Mouse (Mus musculus) midbrain, embryonic 12.5 days (tissue): ENCODE measurements at regions not wholly inside any gene's neighbourhood (a gene's known extent, or its start where the extent isn't known, plus 50 kb on each side); places are given as distances from the start of the nearest gene placed in this dataset.

Experiments
- ATAC-seq: fragments of 200-750 bp; cut with Nextera tagmentation; 2 replicates; pipeline ENCODE4 v1.8.0; 2017; ENCODE audit warnings: low read depth, moderate TSS enrichment, moderate library complexity; ENCODE audit not compliant: low FRiP score
- H3K27ac ChIP-seq: fragments of 300-500 bp; sonication (generic); replicated peaks from 2 replicates; pipeline ENCODE4 v1.5.1; 2016; ENCODE audit warnings: mild to moderate bottlenecking
- H3K27me3 ChIP-seq: fragments of 300-500 bp; sonication (generic); 2 replicates; pipeline ENCODE4 v1.6.1; 2016; ENCODE audit warnings: mild to moderate bottlenecking
- H3K36me3 ChIP-seq: fragments of 300-500 bp; sonication (generic); 2 replicates; pipeline ENCODE4 v1.6.1; 2016
- H3K4me1 ChIP-seq: fragments of 300-500 bp; sonication (generic); 2 replicates; pipeline ENCODE4 v1.6.1; 2016
- H3K4me2 ChIP-seq: fragments of 300-500 bp; sonication (generic); replicated peaks from 2 replicates; pipeline ENCODE4 v1.6.1; 2016; ENCODE audit warnings: mild to moderate bottlenecking, moderate library complexity
- H3K4me3 ChIP-seq: fragments of 300-500 bp; sonication (generic); 2 replicates; pipeline ENCODE4 v1.5.1; 2016; ENCODE audit warnings: mild to moderate bottlenecking
- H3K9ac ChIP-seq: fragments of 300-500 bp; sonication (generic); replicated peaks from 2 replicates; pipeline ENCODE4 v1.6.1; 2016; ENCODE audit warnings: mild to moderate bottlenecking, moderate library complexity
- H3K9me3 ChIP-seq: fragments of 300-500 bp; sonication (generic); 2 replicates; pipeline ENCODE4 v1.6.1; 2016; ENCODE audit warnings: mild to moderate bottlenecking
- WGBS: fragments of 180-500 bp; shearing (Covaris S2); methylation state at CpG from one replicate; pipeline ENCODE4 v1.1.7; 2016; 5-methylcytosine and 5-hydroxymethylcytosine counted together

GRCm38 (mm10) chr8:33115271-33116236 is 313.0 kb upstream of the 5930422O12Rik start:
- Histone ChIP-seq H3K27ac (no peak overlapping the region), H3K4me3 (no peak overlapping the region), H3K4me2 (no peak overlapping the region), H3K4me1 (no peaks in the 10 kb centered on the region), H3K9me3 (no peaks in the 10 kb centered on the region), H3K27me3 (no peaks in the 10 kb centered on the region), H3K36me3 (no peaks in the 10 kb centered on the region), H3K9ac (no peak overlapping the region)
- 80% methylated on average over 17 of the region's 17 CpGs for WGBS
- ATAC-seq, result peak; percentile 44; the same call in 1 of the 2 replicates

DNA sequence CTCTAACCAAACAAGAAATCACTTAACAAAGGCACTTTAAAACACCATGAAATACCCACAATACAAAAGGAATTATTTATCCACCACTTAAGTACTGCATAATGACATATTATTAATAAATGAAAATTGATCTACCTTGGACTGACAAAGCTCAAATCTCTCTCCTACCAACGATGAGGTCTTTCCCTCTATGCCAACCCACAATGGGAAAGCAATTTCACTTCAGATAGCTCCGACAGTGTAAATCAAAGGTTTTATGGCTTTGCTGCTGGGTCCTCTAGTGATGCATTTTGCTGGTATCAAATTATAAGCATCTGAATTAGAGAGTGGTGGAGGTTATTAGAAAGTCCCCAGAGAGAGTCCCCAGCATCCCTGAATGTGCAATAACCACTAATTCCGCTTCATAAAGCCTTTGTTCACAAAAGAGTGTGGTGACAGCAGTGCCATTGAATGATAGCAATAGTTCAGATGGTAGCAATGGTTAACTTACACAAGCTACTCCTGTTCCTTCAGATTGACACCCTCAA is 305.4 kb upstream of the 5930422O12Rik start:
- Histone ChIP-seq H3K4me1 (no peaks in the 10 kb centered on the region), H3K27me3 (no peaks in the 10 kb centered on the region), H3K4me2 (no peak overlapping the region), H3K27ac (no peak overlapping the region), H3K4me3 (no peak overlapping the region), H3K36me3 (no peaks in the 10 kb centered on the region), H3K9me3 (no peaks in the 10 kb centered on the region), H3K9ac (no peak overlapping the region)
- no peak for ATAC-seq
- 78% methylated on average over 3 of the region's 3 CpGs for WGBS

DNA sequence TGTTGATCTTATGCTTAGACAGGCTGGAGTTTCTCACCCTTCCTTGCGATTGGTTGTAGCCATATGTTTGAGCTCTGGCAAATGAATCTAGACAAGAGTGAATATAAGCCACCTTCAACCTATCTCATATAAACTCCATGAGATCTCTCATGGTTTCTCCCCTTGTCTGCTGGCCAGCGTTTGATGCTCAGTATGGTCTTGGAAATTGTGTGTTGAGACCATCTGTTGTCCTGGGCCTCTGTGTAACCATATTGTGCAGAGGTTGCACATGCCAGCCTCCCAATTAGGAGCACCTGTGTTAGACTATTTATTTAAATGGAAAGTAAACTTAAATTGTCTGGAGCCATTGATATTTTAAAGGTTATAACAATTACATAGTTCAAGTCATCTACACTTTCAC is 301.5 kb upstream of the 5930422O12Rik start:
- no peak overlapping the region for H3K9ac ChIP-seq
- H3K4me3 ChIP-seq, result no peak overlapping the region
- no peaks in the 10 kb centered on the region for H3K36me3 ChIP-seq
- no peaks in the 10 kb centered on the region for H3K4me1 ChIP-seq
- H3K9me3 ChIP-seq, result no peaks in the 10 kb centered on the region
- ATAC-seq, result no peak
- H3K27ac ChIP-seq, result no peak overlapping the region
- 90% methylated on average over 2 of the region's 2 CpGs for WGBS
- H3K27me3 ChIP-seq, result no peaks in the 10 kb centered on the region
- no peak overlapping the region for H3K4me2 ChIP-seq

- no peaks in the 10 kb centered on the region for H3K9me3 ChIP-seq
- H3K27ac ChIP-seq, result no peak overlapping the region
- H3K9ac ChIP-seq, result no peak overlapping the region
- H3K4me2 ChIP-seq, result no peak overlapping the region
- 12% methylated on average over 2 of the region's 2 CpGs for WGBS
- H3K4me3 ChIP-seq, result no peak overlapping the region
- H3K4me1 ChIP-seq, result no peaks in the 10 kb centered on the region
- no peaks in the 10 kb centered on the region for H3K36me3 ChIP-seq
- no peak for ATAC-seq
- H3K27me3 ChIP-seq, result no peaks in the 10 kb centered on the region
Measured at GRCm38 (mm10) chr8:33138874-33139273, 289.6 kb upstream of the 5930422O12Rik start.

- WGBS, result 40% methylated on average over 2 of the region's 2 CpGs
- no peak for ATAC-seq
- no peaks in the 10 kb centered on the region for H3K36me3 ChIP-seq
- H3K9me3 ChIP-seq, result no peaks in the 10 kb centered on the region
- H3K27me3 ChIP-seq, result no peaks in the 10 kb centered on the region
- no peak overlapping the region for H3K9ac ChIP-seq
- no peaks in the 10 kb centered on the region for H3K4me1 ChIP-seq
- H3K4me2 ChIP-seq, result no peak overlapping the region
- H3K27ac ChIP-seq, result no peak overlapping the region
- H3K4me3 ChIP-seq, result no peak overlapping the region
Measured at GRCm38 (mm10) chr8:33139850-33140249, 288.7 kb upstream of the 5930422O12Rik start.

DNA sequence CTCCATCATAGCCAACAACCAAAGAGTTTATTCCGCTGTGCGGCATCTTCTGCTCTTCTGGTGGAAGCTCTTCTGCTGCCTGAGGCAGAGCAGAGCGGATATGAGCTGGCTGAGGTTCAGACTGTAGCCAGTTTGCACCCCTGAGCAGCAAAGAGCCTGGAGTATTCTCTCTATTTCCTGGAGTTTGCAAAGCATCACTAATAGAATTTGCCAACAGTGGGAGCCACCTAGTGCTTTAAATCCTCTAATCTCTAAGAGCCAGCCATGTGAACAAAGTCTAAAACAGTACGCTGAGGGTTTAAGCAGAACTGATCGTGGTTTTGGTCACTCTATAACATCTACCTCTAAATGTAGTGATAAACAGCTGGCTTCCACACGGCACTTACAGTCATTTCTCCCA is 250.9 kb upstream of the 5930422O12Rik start:
- ATAC-seq, result no peak
- Histone ChIP-seq H3K36me3 (no peaks in the 10 kb centered on the region), H3K4me1 (no peaks in the 10 kb centered on the region), H3K4me2 (no peak overlapping the region), H3K4me3 (no peak overlapping the region), H3K9ac (no peak overlapping the region), H3K27me3 (no peaks in the 10 kb centered on the region), H3K27ac (no peak overlapping the region), H3K9me3 (no peaks in the 10 kb centered on the region)
- WGBS, result 80% methylated on average over 6 of the region's 6 CpGs

- no peak overlapping the region for H3K9ac ChIP-seq
- no peaks in the 10 kb centered on the region for H3K4me1 ChIP-seq
- no peaks in the 10 kb centered on the region for H3K27me3 ChIP-seq
- no peak for ATAC-seq
- H3K4me2 ChIP-seq, result no peak overlapping the region
- H3K27ac ChIP-seq, result no peak overlapping the region
- no peak overlapping the region for H3K4me3 ChIP-seq
- no peaks in the 10 kb centered on the region for H3K9me3 ChIP-seq
- H3K36me3 ChIP-seq, result no peaks in the 10 kb centered on the region
- 66% methylated on average over 9 of the region's 9 CpGs for WGBS
Measured at GRCm38 (mm10) chr8:33183029-33183428, 245.5 kb upstream of the 5930422O12Rik start.
